Mouse (Mus musculus): Measurements from ENCODE around the gene Nlgn1. TPM values are rescaled to one million over a fixed set of nuclear protein-coding genes. Genes with fewer than 3 reads are reported as not detected.
A peak's percentile ranks its signal among the peaks of the same experiment; 100 is the strongest.

Gene Nlgn1
- polyA plus RNA-seq, 1 experiment from 2014 or later, result 29.4 TPM

DNA sequence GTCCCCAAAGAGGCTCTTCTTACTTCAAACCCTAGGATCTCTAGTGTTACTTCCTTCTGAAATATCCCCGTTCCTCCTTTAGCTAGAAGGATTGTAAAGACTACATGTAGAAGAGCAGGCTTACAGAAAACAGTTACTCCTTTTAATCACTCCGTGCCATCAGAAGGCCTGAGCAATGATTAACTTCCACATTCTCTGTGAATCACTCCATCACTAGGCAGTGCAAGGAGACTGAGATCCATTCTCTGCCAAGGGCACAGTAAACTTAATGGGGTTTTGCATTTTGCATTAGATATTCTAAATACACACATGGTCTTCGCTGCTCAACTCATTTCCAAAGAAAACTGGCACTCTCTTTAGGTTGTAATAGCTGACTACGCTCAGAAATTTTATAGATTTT is 2.2 kb downstream of the Nlgn1 start:
- peak overlapping the region; percentile 83 for H3K4me3 ChIP-seq (ENCODE audit: low read length)
- no peaks in the 10 kb centered on the region for H3K36me3 ChIP-seq (ENCODE audit: control insufficient read depth, insufficient read depth, low read length)
- WGBS, result 55% methylated on average over 4 of the region's 4 CpGs
- no peaks in the 10 kb centered on the region for H3K9me3 ChIP-seq (ENCODE audit: control insufficient read depth, low read length)
- H3K27ac ChIP-seq (ENCODE audit: low read depth, low read length), result no peak overlapping the region
- H3K4me1 ChIP-seq (ENCODE audit: control insufficient read depth, insufficient read depth, low read depth, low read length), result no peaks in the 10 kb centered on the region; the same call in 1 of the 2 replicates
- ATAC-seq, result no peak
- peak overlapping the region; percentile 54 for H3K4me2 ChIP-seq (ENCODE audit: low read length)
- no peak overlapping the region for H3K9ac ChIP-seq (ENCODE audit: low read depth, low read length)
- H3K27me3 ChIP-seq (replicated peaks; ENCODE audit: control insufficient read depth, insufficient read depth, low read length), result no peaks in the 10 kb centered on the region

DNA sequence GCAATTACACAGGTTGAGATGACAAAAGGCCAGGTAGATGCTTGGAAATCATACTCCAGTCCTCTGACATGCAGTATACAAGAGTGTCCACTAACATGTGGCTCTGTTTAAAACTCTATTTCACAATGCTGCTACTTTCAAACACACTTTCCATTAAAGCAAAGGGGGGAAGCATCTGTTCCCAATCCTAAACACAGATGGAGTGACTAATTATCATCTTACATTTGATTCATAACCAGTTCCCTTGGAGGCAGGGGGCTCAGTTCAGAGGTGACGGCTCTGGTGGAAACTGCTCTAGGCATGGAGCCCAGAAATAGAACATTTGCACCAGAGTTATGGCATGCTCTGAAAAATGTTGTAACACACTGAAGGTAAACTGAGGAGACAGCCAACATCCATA is 7.8 kb downstream of the Nlgn1 start:
- H3K4me3 ChIP-seq (ENCODE audit: low read length), result no peak overlapping the region
- 58% methylated on average over 1 of the region's 1 CpGs for WGBS
- H3K27me3 ChIP-seq (replicated peaks; ENCODE audit: control insufficient read depth, insufficient read depth, low read length), result no peaks in the 10 kb centered on the region
- H3K9me3 ChIP-seq (ENCODE audit: control insufficient read depth, low read length), result no peaks in the 10 kb centered on the region
- H3K4me1 ChIP-seq (ENCODE audit: control insufficient read depth, insufficient read depth, low read depth, low read length), result no peaks in the 10 kb centered on the region
- no peak overlapping the region for H3K9ac ChIP-seq (ENCODE audit: low read depth, low read length)
- 0 out of 2 replicates have a peak, but pooled peaks have one; percentile 30 for ATAC-seq
- no peak overlapping the region for H3K4me2 ChIP-seq (ENCODE audit: low read length)
- no peak overlapping the region for H3K27ac ChIP-seq (ENCODE audit: low read depth, low read length)
- no peaks in the 10 kb centered on the region for H3K36me3 ChIP-seq (ENCODE audit: control insufficient read depth, insufficient read depth, low read length)

DNA sequence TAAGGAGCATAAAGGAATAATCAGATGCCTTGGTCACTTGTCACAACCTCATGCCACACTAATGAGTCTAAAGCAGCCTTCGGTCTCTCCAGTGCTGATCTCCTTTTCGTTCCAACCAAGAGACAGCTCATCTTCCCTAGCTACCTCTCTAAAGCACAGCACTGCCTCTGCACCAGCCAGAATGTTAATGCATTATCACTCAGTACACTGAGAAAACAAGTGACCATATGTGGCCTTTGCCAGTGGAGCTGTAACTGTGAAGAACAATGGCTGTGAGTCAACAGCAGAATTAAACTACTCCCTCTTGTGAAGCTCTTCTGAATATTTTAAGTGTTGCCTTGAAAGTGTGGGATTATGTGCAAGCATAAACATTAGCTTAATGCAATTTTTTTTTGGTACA is 14.9 kb downstream of the Nlgn1 start:
- Histone ChIP-seq H3K9me3 (ENCODE audit: control insufficient read depth, low read length) (no peaks in the 10 kb centered on the region), H3K36me3 (ENCODE audit: control insufficient read depth, insufficient read depth, low read length) (no peaks in the 10 kb centered on the region), H3K9ac (ENCODE audit: low read depth, low read length) (no peak overlapping the region), H3K4me2 (ENCODE audit: low read length) (no peak overlapping the region), H3K4me1 (ENCODE audit: control insufficient read depth, insufficient read depth, low read depth, low read length) (no peaks in the 10 kb centered on the region), H3K27ac (ENCODE audit: low read depth, low read length) (no peak overlapping the region), H3K27me3 (replicated peaks; ENCODE audit: control insufficient read depth, insufficient read depth, low read length) (no peaks in the 10 kb centered on the region), H3K4me3 (ENCODE audit: low read length) (no peak overlapping the region)
- no peak for ATAC-seq
- 74% methylated on average over 2 of the region's 2 CpGs for WGBS

- no peaks in the 10 kb centered on the region for H3K4me1 ChIP-seq (ENCODE audit: control insufficient read depth, insufficient read depth, low read depth, low read length)
- ATAC-seq, result peak; percentile 54; the same call in 1 of the 2 replicates
- H3K27ac ChIP-seq (ENCODE audit: low read depth, low read length), result no peak overlapping the region
- no peaks in the 10 kb centered on the region for H3K9me3 ChIP-seq (ENCODE audit: control insufficient read depth, low read length)
- no peaks in the 10 kb centered on the region for H3K27me3 ChIP-seq (replicated peaks; ENCODE audit: control insufficient read depth, insufficient read depth, low read length)
- no peak overlapping the region for H3K4me2 ChIP-seq (ENCODE audit: low read length)
- no peak overlapping the region for H3K9ac ChIP-seq (ENCODE audit: low read depth, low read length)
- no peak overlapping the region for H3K4me3 ChIP-seq (ENCODE audit: low read length)
- H3K36me3 ChIP-seq (ENCODE audit: control insufficient read depth, insufficient read depth, low read length), result no peaks in the 10 kb centered on the region
- 41% methylated on average over 5 of the region's 5 CpGs for WGBS
These were observed 34.4 kb downstream of the Nlgn1 start for GRCm38 (mm10) chr3:26297869-26298268.

DNA sequence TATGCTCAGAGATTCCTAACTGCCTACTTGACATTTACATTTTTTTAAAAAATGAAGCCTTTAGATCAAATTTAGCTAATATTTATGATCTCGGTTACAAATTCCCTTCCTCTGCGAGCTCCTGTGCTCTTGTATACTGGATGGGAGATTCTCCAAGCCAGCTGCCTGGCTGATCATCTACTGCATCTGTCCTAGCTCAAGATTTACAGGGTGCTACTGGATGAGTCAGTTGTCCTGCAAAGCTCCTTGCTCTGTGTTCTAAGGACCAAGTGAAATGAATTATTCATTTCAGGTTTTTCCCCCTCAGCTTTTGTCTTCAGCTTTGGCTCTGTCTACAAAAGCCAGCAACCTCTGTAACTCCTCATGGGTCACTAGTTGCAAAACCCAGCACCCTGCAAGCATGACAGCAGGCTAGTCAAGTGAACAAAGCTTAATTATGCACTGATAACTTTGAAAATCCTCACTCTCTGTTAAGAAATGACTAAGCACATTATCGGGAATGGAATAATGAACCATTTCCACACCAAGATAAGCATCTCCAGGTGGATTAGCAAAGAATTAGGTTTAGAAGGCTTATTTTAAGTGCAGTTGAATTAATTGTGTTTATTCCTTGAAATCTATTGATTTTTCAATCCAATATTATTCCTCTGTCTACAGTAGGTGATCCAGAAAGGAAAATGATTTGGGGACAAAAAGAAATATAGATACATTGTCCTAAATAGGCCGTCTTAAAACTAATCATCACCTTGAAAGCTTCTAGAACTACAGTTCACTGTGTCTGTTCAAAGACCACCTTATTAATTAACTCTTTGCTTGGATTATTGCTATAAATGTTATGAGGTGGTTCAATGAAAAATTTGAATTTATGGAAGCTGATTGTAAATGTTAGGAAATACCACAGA is 61.1 kb downstream of the Nlgn1 start:
- H3K9ac ChIP-seq (ENCODE audit: low read depth, low read length), result no peak overlapping the region
- H3K27me3 ChIP-seq (replicated peaks; ENCODE audit: control insufficient read depth, insufficient read depth, low read length), result no peaks in the 10 kb centered on the region
- peak; percentile 50; the same call in 1 of the 2 replicates for ATAC-seq
- H3K4me3 ChIP-seq (ENCODE audit: low read length), result no peak overlapping the region
- H3K4me2 ChIP-seq (ENCODE audit: low read length), result no peak overlapping the region
- no peaks in the 10 kb centered on the region for H3K36me3 ChIP-seq (ENCODE audit: control insufficient read depth, insufficient read depth, low read length)
- H3K9me3 ChIP-seq (ENCODE audit: control insufficient read depth, low read length), result no peaks in the 10 kb centered on the region
- no peaks in the 10 kb centered on the region; the same call in 1 of the 2 replicates for H3K4me1 ChIP-seq (ENCODE audit: control insufficient read depth, insufficient read depth, low read depth, low read length)
- WGBS, result 40% methylated on average over 4 of the region's 4 CpGs
- no peak overlapping the region for H3K27ac ChIP-seq (ENCODE audit: low read depth, low read length)

GRCm38 (mm10) chr3:26246564-26246963 is 85.7 kb downstream of the Nlgn1 start:
- Histone ChIP-seq H3K4me2 (ENCODE audit: low read length) (no peak overlapping the region), H3K4me3 (ENCODE audit: low read length) (no peak overlapping the region), H3K27me3 (replicated peaks; ENCODE audit: control insufficient read depth, insufficient read depth, low read length) (no peaks in the 10 kb centered on the region), H3K27ac (ENCODE audit: low read depth, low read length) (no peak overlapping the region), H3K36me3 (ENCODE audit: control insufficient read depth, insufficient read depth, low read length) (no peaks in the 10 kb centered on the region), H3K9me3 (ENCODE audit: control insufficient read depth, low read length) (no peaks in the 10 kb centered on the region), H3K4me1 (ENCODE audit: control insufficient read depth, insufficient read depth, low read depth, low read length) (no peaks in the 10 kb centered on the region), H3K9ac (ENCODE audit: low read depth, low read length) (no peak overlapping the region)
- 74% methylated on average over 7 of the region's 7 CpGs for WGBS
- no peak for ATAC-seq

- Histone ChIP-seq H3K9ac (ENCODE audit: low read depth, low read length) (no peak overlapping the region), H3K36me3 (ENCODE audit: control insufficient read depth, insufficient read depth, low read length) (no peaks in the 10 kb centered on the region), H3K4me3 (ENCODE audit: low read length) (no peak overlapping the region), H3K27me3 (replicated peaks; ENCODE audit: control insufficient read depth, insufficient read depth, low read length) (no peaks in the 10 kb centered on the region), H3K27ac (ENCODE audit: low read depth, low read length) (no peak overlapping the region), H3K4me2 (ENCODE audit: low read length) (no peak overlapping the region), H3K4me1 (ENCODE audit: control insufficient read depth, insufficient read depth, low read depth, low read length) (no peaks in the 10 kb centered on the region), H3K9me3 (ENCODE audit: control insufficient read depth, low read length) (no peaks in the 10 kb centered on the region)
- WGBS, result 62% methylated on average over 2 of the region's 2 CpGs
- ATAC-seq, result no peak
These were observed 89.0 kb downstream of the Nlgn1 start for GRCm38 (mm10) chr3:26243274-26243673.

GRCm38 (mm10) chr3:26230006-26230405 is 102.3 kb downstream of the Nlgn1 start:
- H3K4me1 ChIP-seq (ENCODE audit: control insufficient read depth, insufficient read depth, low read depth, low read length), result no peaks in the 10 kb centered on the region
- 93% methylated on average over 2 of the region's 2 CpGs for WGBS
- no peak overlapping the region for H3K27ac ChIP-seq (ENCODE audit: low read depth, low read length)
- no peaks in the 10 kb centered on the region for H3K36me3 ChIP-seq (ENCODE audit: control insufficient read depth, insufficient read depth, low read length)
- no peak overlapping the region for H3K4me2 ChIP-seq (ENCODE audit: low read length)
- no peak overlapping the region for H3K9ac ChIP-seq (ENCODE audit: low read depth, low read length)
- no peaks in the 10 kb centered on the region for H3K9me3 ChIP-seq (ENCODE audit: control insufficient read depth, low read length)
- H3K27me3 ChIP-seq (replicated peaks; ENCODE audit: control insufficient read depth, insufficient read depth, low read length), result no peaks in the 10 kb centered on the region
- no peak overlapping the region for H3K4me3 ChIP-seq (ENCODE audit: low read length)
- no peak for ATAC-seq

- Histone ChIP-seq H3K9me3 (ENCODE audit: control insufficient read depth, low read length) (no peaks in the 10 kb centered on the region), H3K4me2 (ENCODE audit: low read length) (no peak overlapping the region), H3K27ac (ENCODE audit: low read depth, low read length) (no peak overlapping the region), H3K36me3 (ENCODE audit: control insufficient read depth, insufficient read depth, low read length) (no peaks in the 10 kb centered on the region), H3K27me3 (replicated peaks; ENCODE audit: control insufficient read depth, insufficient read depth, low read length) (no peaks in the 10 kb centered on the region), H3K4me1 (ENCODE audit: control insufficient read depth, insufficient read depth, low read depth, low read length) (no peaks in the 10 kb centered on the region), H3K4me3 (ENCODE audit: low read length) (no peak overlapping the region), H3K9ac (ENCODE audit: low read depth, low read length) (no peak overlapping the region)
- WGBS, result 37% methylated on average over 6 of the region's 6 CpGs
- peak; percentile 52 for ATAC-seq
These were observed 103.4 kb downstream of the Nlgn1 start for GRCm38 (mm10) chr3:26228827-26229226.

Measured in hindbrain, embryonic 16.5 days (tissue).